25 mouse cellular contexts compared by ENCODE assay signal in genomic region chr11:121556727-121557126, GRCm38 (mm10). TPM values are rescaled to one million over a fixed set of nuclear protein-coding genes. Genes with fewer than 3 reads are reported as not detected.
A peak's percentile ranks its signal among the peaks of the same experiment; 100 is the strongest.
DNase-seq lines count a peak whose midpoint lies in the region; ATAC-seq and TF ChIP-seq lines count a peak whose summit lies in the region.
"Had no signal": no experiment of that assay in that cellular context is flagged by ENCODE, and none has a peak within 500 bp of the region (broad histone marks: within the 10 kb centered on the region; RNA-seq: fewer than 3 reads in every experiment).

No protein-coding gene starts in this region.

- no peak overlapping the region for H3K9ac ChIP-seq in lung, postnatal 0 days (replicated peaks; ENCODE audit: low read depth)
- H3K9ac ChIP-seq in stomach, embryonic 14.5 days (replicated peaks; ENCODE audit: low read depth, low read length), result no peak overlapping the region
- no peak overlapping the region for H3K9ac ChIP-seq in stomach, embryonic 16.5 days (ENCODE audit: low read length)
- H3K9ac ChIP-seq: embryonic facial prominence, embryonic 12.5 days; forebrain, embryonic 12.5 days had no signal

- H3K27me3 ChIP-seq in lung, postnatal 0 days (replicated peaks; ENCODE audit: insufficient read depth, low read length), result no peaks in the 10 kb centered on the region
- H3K27me3 ChIP-seq in stomach, embryonic 14.5 days (ENCODE audit: control insufficient read depth, insufficient read depth, low read length), result no peaks in the 10 kb centered on the region
- no peaks in the 10 kb centered on the region for H3K27me3 ChIP-seq in stomach, embryonic 16.5 days (ENCODE audit: control insufficient read depth, insufficient read depth, low read length)
- H3K27me3 ChIP-seq: embryonic facial prominence, embryonic 12.5 days; forebrain, embryonic 12.5 days had no signal

- intact Hi-C loops in gastrocnemius, adult 2 months (cut with DNase I), result no loop called here

- 0 out of 2 replicates have a peak, but pooled peaks cover 7% of the 10 kb centered on the region for H3K36me3 ChIP-seq in lung, postnatal 0 days (ENCODE audit: insufficient read depth, low read length)
- H3K36me3 ChIP-seq in stomach, embryonic 14.5 days (ENCODE audit: control insufficient read depth, insufficient read depth, low read length), result no peaks in the 10 kb centered on the region; the same call in 1 of the 2 replicates
- no peaks in the 10 kb centered on the region for H3K36me3 ChIP-seq in stomach, embryonic 16.5 days (ENCODE audit: control insufficient read depth, insufficient read depth, low read length)

- TF ChIP-seq EP300 in lung, postnatal 0 days (IDR thresholded peaks at IDR 0.05), result no peak

- no peak for DNase-seq in lung, postnatal 0 days (ENCODE audit: low spot score)
- no peak for DNase-seq in lung, postnatal 25 days (ENCODE audit: low spot score)
- DNase-seq in gonadal fat pad, adult 2 months (ENCODE audit: low read depth), result peak; percentile 50
- no peak for DNase-seq in kidney, adult 18-20 months
- no peak for DNase-seq in heart, adult 18-20 months
- no peak for DNase-seq in gastrocnemius, adult 2 months
- DNase-seq: adrenal gland, adult 2 months; adrenal gland, postnatal 10 days; adrenal gland, postnatal 25 days; cerebellum, adult 11 months; cerebellum, adult 18-20 months; cerebellum, adult 8-10 months; cerebellum, adult 9-11 months; cerebellum, postnatal 14 days; cerebellum, postnatal 36 days; embryo, embryonic 11 days had no signal

- 0 out of 2 replicates have a peak, but pooled peaks have one; percentile 12 for ATAC-seq in lung, postnatal 0 days
- ATAC-seq in stomach, embryonic 14.5 days (ENCODE audit: insufficient number of reproducible peaks, insufficient read depth, low FRiP score, low read depth), result no peak
- ATAC-seq in stomach, embryonic 16.5 days (ENCODE audit: insufficient read depth, low FRiP score), result peak; percentile 57; the same call in 1 of the 2 replicates
- ATAC-seq: forebrain, embryonic 14.5 days; forebrain, embryonic 16.5 days had no signal

- H3K4me1 ChIP-seq in lung, postnatal 0 days (ENCODE audit: insufficient read depth, low read depth, low read length), result no peaks in the 10 kb centered on the region
- H3K4me1 ChIP-seq in stomach, embryonic 14.5 days (ENCODE audit: control insufficient read depth, insufficient read depth, low read length), result no peaks in the 10 kb centered on the region
- H3K4me1 ChIP-seq in stomach, embryonic 16.5 days (ENCODE audit: control insufficient read depth, insufficient read depth, low read length), result peaks cover 3% of the 10 kb centered on the region; the same call in 1 of the 2 replicates
- H3K4me1 ChIP-seq: forebrain, embryonic 10.5 days had no signal

- WGBS in lung, postnatal 0 days, result 68% methylated on average over 1 of the region's 1 CpGs
- 74% methylated on average over 1 of the region's 1 CpGs for WGBS in stomach, embryonic 14.5 days
- WGBS in stomach, embryonic 16.5 days, result 50% methylated on average over 1 of the region's 1 CpGs

- TF ChIP-seq CTCF in lung, postnatal 0 days (IDR thresholded peaks at IDR 0.05), result no peak; the same call in 1 of the 2 replicates
- no peak for TF ChIP-seq CTCF in gastrocnemius, adult 2 months (IDR thresholded peaks at IDR 0.05)

- no peak overlapping the region for H3K27ac ChIP-seq in lung, postnatal 0 days (ENCODE audit: low read length)
- H3K27ac ChIP-seq in stomach, embryonic 14.5 days (ENCODE audit: low read length), result peak overlapping the region; percentile 2; the same call in 1 of the 2 replicates
- H3K27ac ChIP-seq in stomach, embryonic 16.5 days (ENCODE audit: low read length), result peak overlapping the region; percentile 81
- no peak overlapping the region for H3K27ac ChIP-seq in gastrocnemius, adult 2 months
- H3K27ac ChIP-seq: embryonic facial prominence, embryonic 12.5 days; forebrain, embryonic 10.5 days; forebrain, embryonic 12.5 days had no signal

- H3K9me3 ChIP-seq in lung, postnatal 0 days (ENCODE audit: low read length), result no peaks in the 10 kb centered on the region
- H3K9me3 ChIP-seq in stomach, embryonic 14.5 days (ENCODE audit: control insufficient read depth, low read depth, low read length), result no peaks in the 10 kb centered on the region
- no peaks in the 10 kb centered on the region for H3K9me3 ChIP-seq in stomach, embryonic 16.5 days (replicated peaks; ENCODE audit: control insufficient read depth, low read length)
- H3K9me3 ChIP-seq: embryonic facial prominence, embryonic 12.5 days; forebrain, embryonic 10.5 days; forebrain, embryonic 12.5 days had no signal

- no peak overlapping the region for H3K4me3 ChIP-seq in lung, postnatal 0 days (ENCODE audit: low read depth, low read length)
- no peak overlapping the region for H3K4me3 ChIP-seq in stomach, embryonic 14.5 days (ENCODE audit: low read depth, low read length)
- H3K4me3 ChIP-seq in stomach, embryonic 16.5 days (replicated peaks; ENCODE audit: low read length), result no peak overlapping the region
- no peak overlapping the region for H3K4me3 ChIP-seq in gastrocnemius, adult 2 months
- H3K4me3 ChIP-seq: embryonic facial prominence, embryonic 12.5 days; erythroblast, embryonic 14.5 days; forebrain, embryonic 10.5 days; forebrain, embryonic 12.5 days had no signal

- H3K4me2 ChIP-seq in lung, postnatal 0 days (replicated peaks; ENCODE audit: low read depth, low read length), result no peak overlapping the region
- no peak overlapping the region for H3K4me2 ChIP-seq in stomach, embryonic 14.5 days (replicated peaks; ENCODE audit: low read depth, low read length)
- H3K4me2 ChIP-seq in stomach, embryonic 16.5 days (ENCODE audit: low read depth, low read length), result no peak overlapping the region
- H3K4me2 ChIP-seq: embryonic facial prominence, embryonic 12.5 days; forebrain, embryonic 12.5 days had no signal

RNA-seq across cellular contexts. Expression of gene Zfp750, which starts 37.6 kb away (rescaled TPM):
- 0.63 and 1.0 TPM in 2 replicates for polyA plus RNA-seq in lung, postnatal 0 days (2015; fragmentation: Nextera tagmentation; extraction: Ambion mirVana)
- polyA plus RNA-seq in gonadal fat pad, adult 2 months (2012; rRNA removed), result 6.7 and 13.2 TPM in 2 replicates
- 8.6 and 8.9 TPM in 2 replicates for polyA plus RNA-seq in stomach, embryonic 14.5 days (2014; fragmentation: Nextera tagmentation; extraction: Ambion mirVana)
- 18.3 and 25.8 TPM in 2 replicates for polyA plus RNA-seq in stomach, embryonic 16.5 days (2015; fragmentation: Nextera tagmentation; extraction: Ambion mirVana)
- total RNA-seq in heart, adult 18-20 months (2021), result under 1 TPM in 1 of 2 experiments, not detected in 1; 0.13 TPM
- total RNA-seq in gastrocnemius, adult 2 months (2021), result under 1 TPM; 0.48 to 0.50 TPM
- total RNA-seq: common myeloid progenitor, adult 5-6 weeks had no signal
- polyA plus RNA-seq: erythroblast, embryonic 14.5 days had no signal

Comparison
In these comparisons a context has a peak if more than half of its experiments do, and no peak if none do; other contexts are left out.
1. H3K27ac ChIP-seq: peak in stomach, embryonic 14.5 days (single experiment) and stomach, embryonic 16.5 days (single experiment); none in lung, postnatal 0 days (single experiment) and gastrocnemius, adult 2 months (single experiment).